In genomic region chr3:84744707-84745106, GRCm38 (mm10) we compare ENCODE assay signal across 10 mouse cellular contexts.
DNase-seq lines count a peak whose midpoint lies in the region; ATAC-seq and TF ChIP-seq lines count a peak whose summit lies in the region.
"Had no signal": no experiment of that assay in that cellular context is flagged by ENCODE, and none has a peak within 500 bp of the region (broad histone marks: within the 10 kb centered on the region; RNA-seq: fewer than 3 reads in every experiment).

No protein-coding gene starts in this region.

- no peaks in the 10 kb centered on the region for H3K27me3 ChIP-seq in lung, postnatal 0 days (replicated peaks; ENCODE audit: insufficient read depth, low read length)
- no peaks in the 10 kb centered on the region; the same call in 1 of the 2 replicates for H3K27me3 ChIP-seq in midbrain, embryonic 14.5 days (ENCODE audit: control insufficient read depth, insufficient read depth, low read length)

- DNase-seq in embryo, embryonic 11 days, result peak; percentile 25
- no peak for DNase-seq in embryo, embryonic 10 days (ENCODE audit: low spot score)
- peak; percentile 35 for DNase-seq in urinary bladder, adult 2 months (ENCODE audit: low spot score)
- no peak for DNase-seq in urinary bladder, postnatal 10 days (ENCODE audit: low spot score)
- peak; percentile 75 for DNase-seq in lung, postnatal 0 days (ENCODE audit: low spot score)
- no peak for DNase-seq in midbrain, embryonic 14.5 days
- DNase-seq in adrenal gland, postnatal 25 days, result no peak

- no peaks in the 10 kb centered on the region for H3K9me3 ChIP-seq in lung, postnatal 0 days (ENCODE audit: low read length)
- no peaks in the 10 kb centered on the region for H3K9me3 ChIP-seq in midbrain, embryonic 14.5 days (ENCODE audit: control insufficient read depth, low read length)
- H3K9me3 ChIP-seq: midbrain, embryonic 12.5 days had no signal

- peak; percentile 73 for ATAC-seq in lung, postnatal 0 days
- no peak for ATAC-seq in cerebellum, adult (ENCODE audit: insufficient number of reproducible peaks, low FRiP score, low TSS enrichment)
- ATAC-seq in midbrain, embryonic 14.5 days (ENCODE audit: low FRiP score, low TSS enrichment), result no peak

- peak overlapping the region; percentile 22; the same call in 1 of the 2 replicates for H3K4me2 ChIP-seq in lung, postnatal 0 days (replicated peaks; ENCODE audit: low read depth, low read length)
- H3K4me2 ChIP-seq in midbrain, embryonic 14.5 days (ENCODE audit: low read length), result no peak overlapping the region
- H3K4me2 ChIP-seq: midbrain, embryonic 12.5 days had no signal

- H3K4me1 ChIP-seq in lung, postnatal 0 days (ENCODE audit: insufficient read depth, low read depth, low read length), result no peaks in the 10 kb centered on the region
- 0 out of 2 replicates have a peak, but pooled peaks cover 3% of the 10 kb centered on the region for H3K4me1 ChIP-seq in midbrain, embryonic 14.5 days (ENCODE audit: control insufficient read depth, insufficient read depth, low read length)

- peak overlapping the region; percentile 57; the same call in 1 of the 2 replicates for H3K27ac ChIP-seq in lung, postnatal 0 days (ENCODE audit: low read length)
- H3K27ac ChIP-seq in midbrain, embryonic 14.5 days (replicated peaks; ENCODE audit: low read depth, low read length), result no peak overlapping the region
- H3K27ac ChIP-seq: kidney, postnatal 0 days; midbrain, embryonic 12.5 days had no signal

- TF ChIP-seq CTCF in lung, postnatal 0 days (IDR thresholded peaks at IDR 0.05), result no peak

- TF ChIP-seq EP300 in lung, postnatal 0 days (IDR thresholded peaks at IDR 0.05), result 0 out of 2 replicates have a peak, but pooled peaks have one; percentile 23

- H3K36me3 ChIP-seq in lung, postnatal 0 days (ENCODE audit: insufficient read depth, low read length), result no peaks in the 10 kb centered on the region
- no peaks in the 10 kb centered on the region for H3K36me3 ChIP-seq in midbrain, embryonic 14.5 days (ENCODE audit: control insufficient read depth, insufficient read depth, low read length)
- H3K36me3 ChIP-seq: midbrain, embryonic 12.5 days had no signal

- no peak overlapping the region for H3K4me3 ChIP-seq in lung, postnatal 0 days (ENCODE audit: low read depth, low read length)
- no peak overlapping the region for H3K4me3 ChIP-seq in midbrain, embryonic 14.5 days (replicated peaks; ENCODE audit: low read depth, low read length)
- H3K4me3 ChIP-seq: midbrain, embryonic 12.5 days had no signal

- no peak overlapping the region for H3K9ac ChIP-seq in lung, postnatal 0 days (replicated peaks; ENCODE audit: low read depth)
- no peak overlapping the region for H3K9ac ChIP-seq in midbrain, embryonic 14.5 days (replicated peaks; ENCODE audit: low read length)
- H3K9ac ChIP-seq: midbrain, embryonic 12.5 days had no signal

- WGBS in lung, postnatal 0 days, result 19% methylated on average over 13 of the region's 13 CpGs
- WGBS in midbrain, embryonic 14.5 days, result 76% methylated on average over 13 of the region's 13 CpGs

Comparison
In these comparisons a context has a peak if more than half of its experiments do, and no peak if none do; other contexts are left out.
1. DNase-seq: peak in embryo, embryonic 11 days (single experiment), urinary bladder, adult 2 months (single experiment) and lung, postnatal 0 days (single experiment); none in embryo, embryonic 10 days (single experiment), urinary bladder, postnatal 10 days (single experiment), midbrain, embryonic 14.5 days (single experiment) and adrenal gland, postnatal 25 days (single experiment).